Mouse (Mus musculus) 416B (cell line): Measurements from ENCODE around the gene Pon1.

Experiments used
- DNase-seq: peaks from one replicate; pipeline ENCODE4 v3.0.0; 2011; ENCODE audit warnings: low read depth

Gene Pon1

DNA sequence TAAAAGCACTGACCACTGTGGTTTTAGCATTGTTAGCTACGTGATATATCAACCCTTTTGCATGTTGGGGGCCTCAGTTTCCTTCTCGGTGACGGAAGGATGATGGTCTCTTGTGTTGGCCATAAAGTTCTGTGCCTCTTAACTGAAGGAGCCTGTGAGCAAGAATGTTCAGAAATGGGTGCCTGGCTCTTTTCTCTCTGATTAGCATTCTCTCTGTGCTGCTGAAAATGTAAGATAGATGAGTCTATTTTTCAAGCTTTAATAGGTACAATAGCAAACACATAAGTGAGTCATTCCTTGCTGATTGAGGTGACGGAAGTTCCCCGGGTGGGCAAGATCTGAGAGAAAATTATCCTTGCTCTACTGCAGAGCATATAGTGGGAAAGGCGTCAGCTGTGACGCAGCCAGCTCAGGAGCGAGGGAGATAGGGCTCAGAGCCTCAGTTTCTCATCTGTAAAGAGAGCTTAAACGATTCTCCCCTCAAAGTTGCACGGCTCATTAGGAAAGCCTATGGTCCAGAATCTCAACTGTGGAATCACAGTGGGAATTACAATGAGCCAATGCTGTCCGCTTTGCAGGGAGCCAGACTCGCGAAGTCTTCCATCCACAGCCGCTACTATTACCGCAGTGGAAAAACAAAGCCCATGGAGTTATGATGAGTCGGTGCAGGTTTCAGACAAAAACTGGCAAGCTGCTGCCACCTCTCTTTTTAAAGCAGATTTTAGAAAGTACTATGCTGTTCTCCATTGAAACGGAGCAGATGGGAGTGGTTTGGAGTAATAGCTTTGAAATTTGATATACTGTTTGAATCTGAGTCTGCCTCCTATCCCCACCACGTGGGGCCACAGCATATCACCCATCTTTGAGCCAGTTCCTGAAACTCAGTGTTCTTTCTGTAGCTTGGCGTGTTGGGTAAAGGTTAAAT, 15.5 kb downstream of the Pon1 start:
- DNase-seq = no peak

- DNase-seq = no peak
These were observed 19.4 kb downstream of the Pon1 start for GRCm38 (mm10) chr6:5174179-5174812.

DNA sequence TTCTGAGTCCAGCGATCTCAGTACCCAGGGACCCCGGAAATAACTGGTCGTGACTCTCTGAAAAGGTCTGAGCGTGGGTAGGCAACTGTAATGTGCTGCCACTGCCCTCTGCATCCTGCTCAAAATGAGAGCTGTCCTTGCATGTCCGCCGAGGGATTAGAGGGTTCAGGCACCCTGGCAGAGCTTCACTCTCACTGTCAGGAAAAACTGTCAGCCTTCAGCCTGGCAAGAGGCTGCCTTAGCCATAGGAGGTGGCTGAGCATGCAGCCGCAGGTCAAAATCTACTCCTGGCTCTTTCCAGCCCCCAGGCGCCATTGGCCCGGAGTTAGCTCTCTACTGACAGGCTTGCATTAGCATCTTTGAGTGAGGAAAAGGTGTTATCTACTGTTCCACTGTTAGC, 21.2 kb downstream of the Pon1 start:
- DNase-seq = no peak

DNA sequence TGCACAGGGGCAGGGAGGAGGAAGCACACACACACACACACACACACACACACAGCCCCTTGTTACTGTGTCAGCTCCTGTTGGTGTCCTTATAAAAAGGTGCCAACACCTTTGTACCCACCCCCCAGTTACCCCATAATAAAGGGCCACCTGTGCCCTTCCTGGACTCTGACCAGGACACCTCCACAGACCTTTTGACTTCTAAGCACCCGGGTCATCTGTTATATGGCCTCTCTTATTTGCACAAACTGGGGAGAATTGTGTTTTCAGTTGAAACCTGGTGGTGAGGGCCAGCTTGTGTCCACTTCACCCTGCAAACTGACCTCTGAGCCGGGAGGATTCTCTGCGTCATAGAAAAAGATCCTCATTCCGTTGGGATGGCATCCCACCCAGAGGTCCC, 22.3 kb downstream of the Pon1 start:
- DNase-seq = no peak

DNA sequence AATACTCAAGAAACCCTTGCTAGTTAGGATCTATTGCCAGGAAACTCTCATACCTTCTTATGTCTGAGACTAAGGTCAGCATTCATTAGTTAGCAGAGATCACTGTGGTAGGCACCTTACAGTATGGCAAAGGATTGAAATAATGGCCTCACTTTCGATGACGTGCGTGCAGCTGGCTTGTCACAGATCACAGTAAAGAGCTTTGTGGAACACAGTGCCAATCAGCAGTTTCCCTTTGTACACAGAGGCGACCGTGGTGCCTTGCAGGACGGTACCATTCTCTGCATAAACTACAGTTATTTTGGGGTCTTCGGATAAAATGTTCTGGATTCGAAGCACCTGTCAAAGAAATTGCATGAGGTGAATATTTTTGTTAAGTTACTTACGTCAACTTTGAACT, 25.6 kb downstream of the Pon1 start:
- no peak for DNase-seq

DNA sequence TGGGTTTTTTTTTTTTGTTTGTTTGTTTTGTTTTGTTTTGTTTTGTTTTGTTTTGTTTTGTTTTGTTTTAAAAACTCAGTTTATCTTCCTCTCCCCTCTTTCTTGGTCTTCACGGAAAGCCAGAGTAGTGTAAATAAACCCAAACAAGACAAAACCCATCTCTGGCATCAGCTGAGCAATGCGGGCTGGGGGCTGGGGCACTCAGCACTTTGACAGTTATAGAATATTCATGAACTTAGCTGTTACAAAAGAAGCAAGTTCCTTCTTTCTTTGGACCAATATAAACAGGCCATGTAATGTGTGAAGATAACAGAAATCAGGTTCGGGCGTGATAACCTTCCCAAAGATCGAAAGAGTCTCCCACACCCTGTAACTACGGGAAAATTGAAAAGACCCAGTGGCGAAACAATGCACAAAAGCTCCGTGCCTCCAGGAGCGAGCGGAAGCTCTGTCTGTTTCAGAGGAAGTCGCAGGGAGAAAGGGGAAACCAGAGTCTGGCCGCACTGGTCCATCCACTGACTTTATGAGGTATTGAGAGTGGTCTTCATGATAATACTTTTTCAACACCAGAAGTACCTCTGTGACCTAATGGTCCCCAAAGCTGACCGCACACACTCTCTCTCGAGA, 26.6 kb downstream of the Pon1 start:
- no peak for DNase-seq

DNA sequence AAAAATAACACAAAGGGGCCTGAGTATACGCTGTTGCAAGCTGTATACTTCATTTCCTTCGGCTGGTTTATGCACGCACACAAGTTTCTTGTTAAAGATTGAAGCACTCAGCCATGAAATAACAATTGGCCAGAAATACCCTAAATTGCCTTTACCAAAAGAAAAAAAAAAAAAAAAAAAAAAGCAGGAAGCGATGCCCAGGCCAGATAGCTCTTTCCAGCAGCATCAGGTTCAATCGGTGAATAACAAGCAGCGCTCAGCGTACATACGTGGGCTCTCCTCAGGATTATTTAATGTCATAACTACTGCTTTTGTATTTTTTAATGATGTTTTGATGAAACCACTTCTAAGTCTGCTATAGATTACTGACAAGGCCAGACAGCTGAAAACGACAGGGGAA, 28.9 kb downstream of the Pon1 start:
- DNase-seq = no peak

- DNase-seq = no peak
These were observed 30.1 kb downstream of the Pon1 start for GRCm38 (mm10) chr6:5163507-5164144.

DNA sequence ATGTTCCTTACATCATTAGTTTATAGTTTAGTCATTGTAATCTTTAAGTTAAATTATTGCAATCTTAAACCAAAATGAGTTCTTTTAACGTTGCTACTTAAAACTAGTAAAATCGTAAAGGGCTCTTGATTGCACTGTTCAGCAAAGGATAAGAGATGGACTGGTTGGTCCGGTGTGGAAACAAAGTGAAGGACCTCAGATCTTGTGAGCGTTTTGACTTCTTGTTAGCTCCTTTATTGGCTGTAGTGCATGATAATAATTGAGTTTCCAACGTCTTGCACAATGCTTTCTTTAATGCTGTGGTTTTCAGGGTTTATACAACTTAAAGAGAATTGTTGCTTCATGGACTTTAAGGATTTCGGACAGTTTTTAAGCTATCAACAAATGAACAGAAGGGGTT, 31.7 kb downstream of the Pon1 start:
- no peak for DNase-seq

DNA sequence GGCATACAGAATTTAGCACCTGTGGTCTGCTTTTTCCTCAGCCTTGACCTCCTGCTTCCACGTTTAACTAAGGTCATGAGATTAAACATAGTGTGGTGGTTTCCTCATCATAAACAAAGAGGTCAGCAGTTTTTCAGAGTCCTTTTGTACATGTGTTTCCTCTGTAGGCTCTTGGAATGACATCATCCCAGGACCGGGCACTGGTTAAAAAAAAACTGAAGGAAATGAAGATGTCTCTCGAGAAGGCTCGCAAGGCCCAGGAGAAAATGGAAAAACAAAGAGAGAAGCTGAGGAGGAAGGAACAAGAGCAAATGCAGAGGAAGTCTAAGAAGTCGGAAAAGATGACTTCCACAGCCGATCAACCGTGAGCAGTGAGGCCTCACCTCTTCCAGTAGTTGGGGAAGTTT, 34.4 kb downstream of the Pon1 start:
- DNase-seq = peak; percentile 60

DNA sequence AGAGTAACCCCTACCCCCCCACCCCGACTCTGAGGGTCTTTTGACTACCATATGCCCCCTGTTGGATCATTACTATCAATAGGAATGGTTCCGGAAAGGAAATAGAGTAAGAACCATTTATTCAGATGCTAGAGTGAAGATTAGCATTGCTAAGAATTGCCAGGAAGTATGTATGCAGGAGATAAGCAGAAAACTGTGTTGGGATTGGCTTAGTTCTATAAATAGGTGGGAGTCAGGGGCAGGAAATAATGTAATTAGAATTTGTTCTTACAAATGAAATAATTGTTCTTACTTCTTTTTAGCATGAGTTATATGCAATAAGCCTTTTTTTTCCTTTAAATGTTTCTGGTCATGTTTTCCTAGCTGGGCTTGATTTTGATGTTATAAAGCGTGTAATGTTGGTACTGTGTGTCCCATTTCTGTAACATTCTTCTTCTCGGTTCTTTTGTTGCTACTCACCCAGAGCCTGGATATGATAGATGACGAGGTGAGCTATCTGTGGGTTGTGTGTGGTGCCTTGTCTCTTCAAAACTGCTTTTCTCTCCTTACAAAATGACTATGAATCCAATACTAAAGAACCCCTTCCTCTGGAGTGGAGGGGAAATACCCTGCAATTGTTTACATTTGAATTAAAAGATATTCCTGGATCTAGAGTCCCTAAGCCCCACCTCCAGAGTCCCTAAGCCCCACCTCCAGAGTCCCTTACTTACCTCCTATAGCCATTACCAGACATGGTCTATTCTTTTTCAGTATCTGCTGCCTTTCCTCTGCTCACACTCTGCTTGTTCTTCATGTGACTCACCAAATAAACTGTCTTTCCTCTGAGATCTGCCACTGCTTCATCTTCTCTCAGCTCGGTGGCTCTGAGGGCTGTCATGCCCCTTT, 37.0 kb downstream of the Pon1 start:
- DNase-seq = peak; percentile 80

GRCm38 (mm10) chr6:5155313-5155927, 38.3 kb downstream of the Pon1 start:
- no peak for DNase-seq

DNA sequence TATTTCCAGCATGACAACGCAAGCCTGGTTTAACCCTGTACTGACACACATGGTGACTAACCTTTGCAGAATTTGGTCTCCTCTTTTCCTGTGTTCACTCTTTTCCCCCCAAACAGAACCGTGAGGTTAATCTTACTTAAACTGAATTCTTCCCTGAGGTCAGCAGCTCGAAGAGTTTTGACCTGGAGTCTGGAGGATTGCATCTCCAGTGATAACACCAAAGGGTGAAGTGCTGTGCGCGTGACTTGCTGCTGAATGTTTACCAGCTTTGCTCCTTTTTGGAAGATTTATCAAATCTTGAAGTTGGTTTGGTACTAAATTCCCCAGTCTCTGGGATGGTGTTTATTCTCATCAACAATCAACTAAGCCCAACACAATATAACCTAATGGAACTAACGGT, 39.0 kb downstream of the Pon1 start:
- DNase-seq = no peak

- DNase-seq = peak; percentile 24
These were observed 41.6 kb downstream of the Pon1 start for GRCm38 (mm10) chr6:5152185-5152584.

- DNase-seq = no peak
These were observed 42.6 kb downstream of the Pon1 start for GRCm38 (mm10) chr6:5151171-5151570.

DNA sequence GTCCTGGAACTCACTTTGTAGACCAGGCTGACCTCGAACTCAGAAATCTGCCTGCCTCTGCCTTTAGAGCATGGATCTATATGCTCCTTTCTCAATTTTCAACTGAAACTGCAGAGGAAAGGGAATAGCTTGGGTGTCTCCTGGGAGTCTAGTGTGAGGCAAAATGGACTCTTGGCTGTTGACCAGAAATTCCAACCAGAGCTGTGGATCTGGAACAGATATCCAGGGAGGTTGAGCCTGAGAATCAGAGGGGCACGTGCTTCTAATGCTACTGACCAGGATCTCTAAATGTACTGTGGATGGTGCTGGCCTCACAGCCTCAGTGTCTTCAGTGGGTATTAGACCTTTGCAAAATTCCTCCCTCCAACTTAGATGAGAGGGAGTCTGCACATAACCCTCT, 43.8 kb downstream of the Pon1 start:
- no peak for DNase-seq

- DNase-seq = no peak
These were observed 46.1 kb downstream of the Pon1 start for GRCm38 (mm10) chr6:5147488-5148142.

- DNase-seq = no peak
These were observed 54.1 kb downstream of the Pon1 start for GRCm38 (mm10) chr6:5139666-5140065.

DNA sequence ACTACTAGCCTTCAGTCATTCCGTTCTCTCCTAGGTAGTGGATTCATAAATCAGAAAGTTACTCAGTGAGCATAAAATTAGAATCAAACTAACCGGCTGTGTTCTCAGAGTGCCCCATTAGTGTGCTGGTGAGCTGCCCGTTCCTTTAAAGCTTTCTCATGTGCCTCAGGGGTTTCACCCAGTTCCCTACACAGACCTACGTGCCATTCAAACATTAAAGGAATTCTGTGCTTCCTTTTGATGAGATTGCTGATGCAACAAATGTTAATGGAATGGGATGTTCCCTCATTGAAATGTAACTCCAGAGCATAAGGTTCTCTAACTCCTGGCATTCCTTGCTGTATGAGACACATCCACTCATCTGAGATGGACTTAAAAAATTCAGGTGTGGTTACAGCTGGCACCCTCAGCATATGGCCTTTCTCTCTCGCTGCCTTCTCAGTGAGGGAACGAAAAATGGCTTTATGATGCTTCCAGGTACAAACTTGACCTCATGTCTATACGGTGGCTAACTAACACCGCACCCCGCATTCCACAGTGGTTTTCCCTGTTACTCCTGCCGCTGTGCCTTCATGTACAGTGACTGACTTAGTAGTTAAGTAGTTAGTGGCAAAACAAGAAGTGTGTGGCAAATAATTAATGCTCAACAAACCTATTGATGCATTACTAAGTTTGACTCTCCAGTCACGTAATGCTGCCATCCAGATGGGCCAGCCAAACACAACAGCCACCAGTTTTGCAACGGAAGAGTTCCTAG, 54.7 kb downstream of the Pon1 start:
- DNase-seq = no peak

DNA sequence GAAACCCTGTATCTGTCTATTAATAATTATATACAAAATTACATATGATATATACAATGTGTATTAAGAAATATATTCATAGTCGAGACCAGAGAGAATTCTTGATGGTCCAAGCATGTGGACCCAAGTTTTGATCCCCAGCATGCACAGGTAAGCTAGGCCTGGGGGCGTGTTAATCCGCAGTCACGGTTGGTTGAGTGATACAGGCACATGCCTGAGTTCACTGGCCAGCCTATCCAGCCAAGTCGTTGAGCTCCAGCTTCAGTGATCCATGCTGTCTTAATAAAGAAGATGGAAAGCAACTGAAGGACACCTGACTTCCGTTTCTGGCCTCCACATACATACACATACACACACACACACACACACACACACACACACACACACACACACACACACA, 57.7 kb downstream of the Pon1 start:
- no peak for DNase-seq
